Mouse (Mus musculus) R1 (cell line): Measurements from ENCODE around the gene Slc35e3.
"Not testable (repeated sequence)": the region's sequence is repeated elsewhere in the genome, so short reads cannot be mapped to it uniquely, and the experiment has no call there.

Source experiments
- DNase-seq: peaks from one replicate; pipeline ENCODE4 v3.0.0-alpha.2; 2018; ENCODE audit warnings: low read depth, low spot score

Slc35e3 gene

GRCm38 (mm10) chr10:117749787-117750343 is 3.7 kb upstream of the Slc35e3 start:
- no peak for DNase-seq

- no peak for DNase-seq
Observed at GRCm38 (mm10) chr10:117749050-117749686, 3.0 kb upstream of the Slc35e3 start.

- DNase-seq = no peak
Observed at GRCm38 (mm10) chr10:117748276-117749049, 2.3 kb upstream of the Slc35e3 start.

GRCm38 (mm10) chr10:117747711-117748110 is 1.5 kb upstream of the Slc35e3 start:
- peak; percentile 67 for DNase-seq

GRCm38 (mm10) chr10:117745570-117746296 is 432 bp downstream of the Slc35e3 start:
- DNase-seq = not testable (repeated sequence)

GRCm38 (mm10) chr10:117743917-117744316 is 2.2 kb downstream of the Slc35e3 start:
- DNase-seq = no peak

- DNase-seq = no peak
Observed at GRCm38 (mm10) chr10:117743182-117743581, 3.0 kb downstream of the Slc35e3 start.

GRCm38 (mm10) chr10:117742618-117743017 is 3.5 kb downstream of the Slc35e3 start:
- DNase-seq = no peak

- DNase-seq = no peak
Observed at GRCm38 (mm10) chr10:117741698-117742475, 4.3 kb downstream of the Slc35e3 start.

- no peak for DNase-seq
Observed at GRCm38 (mm10) chr10:117740921-117741320, 5.2 kb downstream of the Slc35e3 start.

GRCm38 (mm10) chr10:117740171-117740570 is 6.0 kb downstream of the Slc35e3 start:
- DNase-seq = no peak

GRCm38 (mm10) chr10:117739648-117739948 is 6.6 kb downstream of the Slc35e3 start:
- DNase-seq = no peak

- no peak for DNase-seq
Observed at GRCm38 (mm10) chr10:117738928-117739647, 7.1 kb downstream of the Slc35e3 start.

GRCm38 (mm10) chr10:117738140-117738921 is 7.8 kb downstream of the Slc35e3 start:
- DNase-seq = no peak

GRCm38 (mm10) chr10:117737498-117737897 is 8.7 kb downstream of the Slc35e3 start:
- not testable (repeated sequence) for DNase-seq

- no peak for DNase-seq
Observed at GRCm38 (mm10) chr10:117737075-117737474, 9.1 kb downstream of the Slc35e3 start.

- DNase-seq = no peak
Observed at GRCm38 (mm10) chr10:117736573-117736972, 9.6 kb downstream of the Slc35e3 start.

- DNase-seq = not testable (repeated sequence)
Observed at GRCm38 (mm10) chr10:117735396-117735795, 10.8 kb downstream of the Slc35e3 start.

GRCm38 (mm10) chr10:117734104-117734852 is 11.9 kb downstream of the Slc35e3 start:
- not testable (repeated sequence) for DNase-seq
